Mouse (Mus musculus) thymus, adult 2 months (tissue): ENCODE measurements at regions not wholly inside any gene's neighbourhood (a gene's known extent, or its start where the extent isn't known, plus 50 kb on each side); places are given as distances from the start of the nearest gene placed in this dataset.

Source experiments
- CTCF ChIP-seq: fragments of 200-500 bp; IDR thresholded peaks from 2 replicates; pipeline ENCODE4 v1.5.1; 2012; ENCODE audit warnings: mild to moderate bottlenecking, control low read depth, low read length, moderate library complexity, borderline replicate concordance; ENCODE audit not compliant: control insufficient read depth, poor library complexity, insufficient read depth; ENCODE audit errors: extremely low read depth
- POLR2A ChIP-seq: fragments of 200-500 bp; IDR thresholded peaks from 2 replicates; pipeline ENCODE4 v1.6.1; 2012; ENCODE audit warnings: mild to moderate bottlenecking, low read length, control low read depth, moderate library complexity; ENCODE audit not compliant: control insufficient read depth, poor library complexity, insufficient read depth; ENCODE audit errors: extremely low read depth

- no peak for TF ChIP-seq CTCF
- TF ChIP-seq POLR2A: no peak
Measured at GRCm38 (mm10) chr11:24618586-24618985, 540.7 kb downstream of the Bcl11a start.
